Mouse (Mus musculus) heart, postnatal 0 days (tissue): ENCODE results near the gene 1810062G17Rik.

Source experiments
- CTCF ChIP-seq: IDR thresholded peaks from 2 replicates; pipeline ENCODE4 v1.5.1; 2016; ENCODE audit warnings: antibody characterized with exemption, control low read depth, low read depth
- EP300 ChIP-seq: IDR thresholded peaks from 2 replicates; pipeline ENCODE4 v1.6.1; 2016; ENCODE audit warnings: antibody characterized with exemption, low read depth

DNA sequence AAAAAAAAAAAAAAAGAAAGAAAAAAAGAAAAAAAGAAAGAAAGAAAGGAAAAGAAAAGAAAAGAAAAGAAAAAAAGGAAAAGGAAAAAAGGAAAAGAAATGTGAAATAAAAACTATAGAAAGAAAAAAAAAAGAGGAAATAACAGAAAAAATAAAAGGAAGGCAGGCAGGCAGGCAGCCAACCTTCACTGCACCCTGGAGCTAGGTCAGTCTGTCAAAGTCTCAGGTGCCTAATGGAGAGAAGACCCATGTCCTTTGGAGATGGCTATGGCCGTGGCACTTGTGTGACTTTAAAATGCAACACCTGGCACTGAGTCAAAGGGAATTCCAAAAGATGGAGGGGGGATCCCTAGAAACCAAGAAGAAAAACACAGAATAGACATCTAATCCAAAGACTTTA lies 12.6 kb downstream of the 1810062G17Rik start:
- no peak for TF ChIP-seq CTCF
- TF ChIP-seq EP300 = no peak
